Mouse (Mus musculus): Measurements from ENCODE around the gene Apbb1.

Apbb1 gene

GRCm38 (mm10) chr7:105581094-105581703, at the start of gene Apbb1:
Gene Apbb1 (minus strand): TSS chr7:105581653.
- peak; percentile 78 for DNase-seq

- DNase-seq: peak; percentile 89
Measured at GRCm38 (mm10) chr7:105628633-105629032, 47.2 kb upstream of the Apbb1 start.

GRCm38 (mm10) chr7:105625397-105625796, 43.9 kb upstream of the Apbb1 start:
- DNase-seq: no peak

- DNase-seq: no peak
Measured at GRCm38 (mm10) chr7:105621646-105622292, 40.3 kb upstream of the Apbb1 start.

GRCm38 (mm10) chr7:105621053-105621452, 39.6 kb upstream of the Apbb1 start:
- no peak for DNase-seq

GRCm38 (mm10) chr7:105619701-105620100, 38.2 kb upstream of the Apbb1 start:
- DNase-seq: no peak

- DNase-seq: no peak
Measured at GRCm38 (mm10) chr7:105617810-105618209, 36.4 kb upstream of the Apbb1 start.

GRCm38 (mm10) chr7:105616561-105616960, 35.1 kb upstream of the Apbb1 start:
- no peak for DNase-seq

- no peak for DNase-seq
Measured at GRCm38 (mm10) chr7:105615720-105616119, 34.3 kb upstream of the Apbb1 start.

GRCm38 (mm10) chr7:105614400-105614799, 32.9 kb upstream of the Apbb1 start:
- no peak for DNase-seq

- DNase-seq: no peak
Measured at GRCm38 (mm10) chr7:105611767-105612166, 30.3 kb upstream of the Apbb1 start.

GRCm38 (mm10) chr7:105608467-105608866, 27.0 kb upstream of the Apbb1 start:
- no peak for DNase-seq

GRCm38 (mm10) chr7:105602860-105603623, 21.6 kb upstream of the Apbb1 start:
- peak; percentile 57 for DNase-seq

- DNase-seq: no peak
Measured at GRCm38 (mm10) chr7:105590097-105590496, 8.6 kb upstream of the Apbb1 start.

- DNase-seq: no peak
Measured at GRCm38 (mm10) chr7:105588325-105588912, 7.0 kb upstream of the Apbb1 start.

- DNase-seq: no peak
Measured at GRCm38 (mm10) chr7:105581959-105582358, 506 bp upstream of the Apbb1 start.

- no peak for DNase-seq
Measured at GRCm38 (mm10) chr7:105580627-105581089, 795 bp downstream of the Apbb1 start.

GRCm38 (mm10) chr7:105578481-105578880, 3.0 kb downstream of the Apbb1 start:
- DNase-seq: no peak

- no peak for DNase-seq
Measured at GRCm38 (mm10) chr7:105577377-105577871, 4.0 kb downstream of the Apbb1 start.

- no peak for DNase-seq
Measured at GRCm38 (mm10) chr7:105576166-105576748, 5.2 kb downstream of the Apbb1 start.

- DNase-seq: peak; percentile 62
Measured at GRCm38 (mm10) chr7:105574537-105574936, 6.9 kb downstream of the Apbb1 start.

- no peak for DNase-seq
Measured at GRCm38 (mm10) chr7:105572949-105573348, 8.5 kb downstream of the Apbb1 start.

GRCm38 (mm10) chr7:105570756-105571155, 10.7 kb downstream of the Apbb1 start:
- no peak for DNase-seq

Data from layer of hippocampus, adult 9-11 months (tissue).